Mouse (Mus musculus) liver, embryonic 12.5 days (tissue): ENCODE measurements around the gene Cul4a. TPM values are rescaled to one million over a fixed set of nuclear protein-coding genes. Genes with fewer than 3 reads are reported as not detected.

ENCODE experiments used
- ATAC-seq: fragments of 200-750 bp; cut with Nextera tagmentation; 2 replicates; pipeline ENCODE4 v1.8.0; 2017; ENCODE audit warnings: moderate number of reproducible peaks, mild to moderate bottlenecking, moderate library complexity
- H3K27ac ChIP-seq: fragments of 300-500 bp; sonication (generic); 2 replicates; pipeline ENCODE4 v1.5.1; 2016; ENCODE audit warnings: mild to moderate bottlenecking
- H3K27me3 ChIP-seq: fragments of 300-500 bp; sonication (generic); replicated peaks from 2 replicates; pipeline ENCODE4 v1.6.1; 2016; ENCODE audit warnings: mild to moderate bottlenecking, moderate library complexity
- H3K36me3 ChIP-seq: fragments of 300-500 bp; sonication (generic); 2 replicates; pipeline ENCODE4 v1.6.1; 2016; ENCODE audit warnings: mild to moderate bottlenecking, moderate library complexity
- H3K4me1 ChIP-seq: fragments of 300-500 bp; sonication (generic); 2 replicates; pipeline ENCODE4 v1.6.1; 2016
- H3K4me2 ChIP-seq: fragments of 300-500 bp; sonication (generic); 2 replicates; pipeline ENCODE4 v1.6.1; 2016; ENCODE audit warnings: mild to moderate bottlenecking, moderate library complexity
- H3K4me3 ChIP-seq: fragments of 300-500 bp; sonication (generic); 2 replicates; pipeline ENCODE4 v1.5.1; 2016; ENCODE audit warnings: mild to moderate bottlenecking, moderate library complexity
- H3K9ac ChIP-seq: fragments of 300-500 bp; sonication (generic); 2 replicates; pipeline ENCODE4 v1.6.1; 2016; ENCODE audit warnings: mild to moderate bottlenecking, moderate library complexity
- H3K9me3 ChIP-seq: fragments of 300-500 bp; sonication (generic); replicated peaks from 2 replicates; pipeline ENCODE4 v1.6.1; 2016; ENCODE audit warnings: mild to moderate bottlenecking, moderate library complexity
- WGBS: fragments of 180-500 bp; shearing (Covaris S2); methylation state at CpG from one replicate; pipeline ENCODE4 v1.1.7; 2016; ENCODE audit not compliant: insufficient replicate concordance; 5-methylcytosine and 5-hydroxymethylcytosine counted together
- polyA plus RNA-seq: library from polyadenylated mRNA; unstranded; fragments of >200 nt; fragmentation: Nextera tagmentation; extraction: Ambion mirVana; gene quantifications from 2 replicates; pipeline ENCODE4 v1.2.1, GENCODE M21; 2016

Cul4a gene
- polyA plus RNA-seq, 1 experiment from 2014 or later, result 98.2 TPM

DNA sequence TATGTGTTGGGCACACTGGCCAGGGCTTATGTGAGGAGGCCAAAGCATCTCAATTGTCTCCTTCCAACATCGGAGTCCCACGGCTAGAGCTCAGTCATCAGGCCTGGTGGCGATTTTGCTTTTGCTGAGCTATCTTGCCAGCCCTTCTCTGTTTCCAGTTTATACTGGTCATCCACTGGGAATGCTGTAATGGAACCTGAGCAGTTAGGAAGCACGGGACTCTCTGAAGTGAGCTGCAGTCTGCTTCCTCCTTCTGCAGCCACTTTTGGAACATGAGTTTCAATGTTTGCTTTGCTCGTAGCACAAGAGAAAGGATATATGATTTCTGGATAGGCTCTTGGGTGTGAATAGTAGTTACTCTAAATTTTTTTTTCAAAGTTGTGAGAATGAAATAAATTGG lies 58.9 kb downstream of the Cul4a start:
- Histone ChIP-seq H3K4me2 (peak overlapping the region; percentile 86; the same call in 1 of the 2 replicates), H3K9ac (peak overlapping the region; percentile 25; the same call in 1 of the 2 replicates), H3K36me3 (peaks cover 52% of the 10 kb centered on the region), H3K4me3 (no peak overlapping the region), H3K27me3 (no peaks in the 10 kb centered on the region), H3K4me1 (peaks cover 52% of the 10 kb centered on the region), H3K9me3 (no peaks in the 10 kb centered on the region), H3K27ac (no peak overlapping the region)
- WGBS, result 86% methylated on average over 5 of the region's 5 CpGs
- no peak for ATAC-seq

DNA sequence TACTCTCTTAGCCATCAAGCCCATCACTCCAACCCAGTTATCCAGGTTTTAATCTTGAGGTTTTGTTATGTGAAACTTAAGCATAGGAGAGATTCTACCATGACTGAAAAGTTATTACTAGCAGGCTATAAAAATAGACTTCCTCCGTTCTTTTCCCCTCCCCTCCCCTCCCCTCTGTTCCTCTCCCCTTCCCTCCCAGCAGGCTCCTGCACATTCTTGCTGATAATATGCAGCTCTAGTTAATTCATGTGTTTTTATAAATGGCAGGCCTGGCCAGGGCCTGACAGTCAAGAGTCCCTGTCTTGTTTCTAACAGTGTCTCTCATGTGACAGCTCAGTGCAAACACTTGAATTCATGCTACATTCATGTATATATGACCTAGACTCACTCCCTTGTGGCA lies 65.1 kb downstream of the Cul4a start:
- ATAC-seq, result no peak
- 33% methylated on average over 1 of the region's 1 CpGs for WGBS
- H3K36me3 ChIP-seq, result peaks cover 100% of the 10 kb centered on the region

DNA sequence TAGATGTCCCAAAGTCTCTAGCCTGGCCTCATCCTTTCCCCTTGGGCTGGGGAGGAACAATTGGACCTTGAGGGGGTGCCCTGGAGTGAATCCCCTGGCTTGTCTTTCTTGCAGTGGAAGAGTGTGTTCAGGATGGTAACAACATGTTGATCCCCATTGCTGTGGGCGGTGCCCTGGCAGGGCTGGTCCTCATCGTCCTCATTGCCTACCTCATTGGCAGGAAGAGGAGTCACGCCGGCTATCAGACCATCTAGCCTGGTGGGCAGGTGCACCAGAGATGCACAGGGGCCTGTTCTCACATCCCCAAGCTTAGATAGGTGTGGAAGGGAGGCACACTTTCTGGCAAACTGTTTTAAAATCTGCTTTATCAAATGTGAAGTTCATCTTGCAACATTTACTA lies 68.9 kb downstream of the Cul4a start:
- Histone ChIP-seq H3K9ac (no peak overlapping the region), H3K4me2 (no peak overlapping the region), H3K9me3 (no peaks in the 10 kb centered on the region), H3K36me3 (peaks cover 97% of the 10 kb centered on the region), H3K4me3 (no peak overlapping the region), H3K27me3 (no peaks in the 10 kb centered on the region), H3K27ac (no peak overlapping the region), H3K4me1 (no peaks in the 10 kb centered on the region)
- WGBS, result 79% methylated on average over 4 of the region's 4 CpGs
- no peak for ATAC-seq

More for the DNA sequence above, 65.1 kb downstream of the Cul4a start:
- Histone ChIP-seq H3K27ac (no peak overlapping the region), H3K9me3 (no peaks in the 10 kb centered on the region), H3K4me3 (no peak overlapping the region), H3K27me3 (no peaks in the 10 kb centered on the region), H3K4me2 (no peak overlapping the region), H3K9ac (no peak overlapping the region), H3K4me1 (no peaks in the 10 kb centered on the region)

DNA sequence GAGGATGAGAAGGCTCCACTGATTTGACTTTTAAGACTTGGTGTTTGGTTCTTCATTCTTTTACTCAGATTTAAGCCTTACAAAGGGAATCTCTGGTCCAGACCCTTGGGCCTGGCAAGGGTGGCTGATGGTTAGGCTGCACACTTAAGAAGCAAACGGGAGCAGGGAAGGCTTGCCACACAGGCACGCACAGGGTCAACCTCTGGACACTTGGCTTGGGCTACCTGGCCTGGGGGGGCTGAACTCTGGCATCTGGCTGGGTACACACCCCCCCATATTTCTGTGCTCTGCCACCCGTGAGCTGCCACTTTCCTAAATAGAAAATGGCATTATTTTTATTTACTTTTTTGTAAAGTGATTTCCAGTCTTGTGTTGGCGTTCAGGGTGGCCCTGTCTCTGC lies 69.4 kb downstream of the Cul4a start:
- Histone ChIP-seq H3K27ac (no peak overlapping the region), H3K9me3 (no peaks in the 10 kb centered on the region), H3K4me2 (no peak overlapping the region), H3K4me1 (0 out of 2 replicates have a peak, but pooled peaks cover 4% of the 10 kb centered on the region), H3K4me3 (no peak overlapping the region), H3K27me3 (no peaks in the 10 kb centered on the region), H3K9ac (no peak overlapping the region), H3K36me3 (peaks cover 92% of the 10 kb centered on the region)
- no peak for ATAC-seq
- WGBS, result 81% methylated on average over 4 of the region's 4 CpGs

DNA sequence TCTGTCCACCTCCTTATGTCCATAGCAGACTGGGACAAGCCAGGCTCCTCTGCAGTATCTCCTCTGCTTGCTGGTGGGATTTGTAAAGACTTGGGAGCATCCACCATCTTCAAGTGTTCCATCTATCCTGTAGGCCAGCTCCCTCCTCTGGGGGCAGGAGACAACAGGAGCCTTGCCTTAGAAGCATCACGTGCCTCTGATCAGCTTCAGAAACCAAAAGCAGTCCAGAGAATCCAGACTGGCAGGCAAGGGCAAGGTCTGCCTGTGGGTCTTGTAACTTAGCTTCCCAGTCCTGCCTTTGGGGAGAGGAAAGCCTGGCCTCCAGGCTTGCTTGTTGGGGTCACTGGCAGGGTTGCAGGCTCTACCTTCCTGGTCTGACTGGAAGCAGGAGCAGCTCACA lies 70.2 kb downstream of the Cul4a start:
- Histone ChIP-seq H3K4me1 (0 out of 2 replicates have a peak, but pooled peaks cover 6% of the 10 kb centered on the region), H3K4me3 (no peak overlapping the region), H3K9ac (no peak overlapping the region), H3K9me3 (no peaks in the 10 kb centered on the region), H3K36me3 (peaks cover 83% of the 10 kb centered on the region), H3K4me2 (no peak overlapping the region), H3K27ac (no peak overlapping the region), H3K27me3 (no peaks in the 10 kb centered on the region)
- WGBS, result 81% methylated on average over 1 of the region's 1 CpGs
- no peak for ATAC-seq

DNA sequence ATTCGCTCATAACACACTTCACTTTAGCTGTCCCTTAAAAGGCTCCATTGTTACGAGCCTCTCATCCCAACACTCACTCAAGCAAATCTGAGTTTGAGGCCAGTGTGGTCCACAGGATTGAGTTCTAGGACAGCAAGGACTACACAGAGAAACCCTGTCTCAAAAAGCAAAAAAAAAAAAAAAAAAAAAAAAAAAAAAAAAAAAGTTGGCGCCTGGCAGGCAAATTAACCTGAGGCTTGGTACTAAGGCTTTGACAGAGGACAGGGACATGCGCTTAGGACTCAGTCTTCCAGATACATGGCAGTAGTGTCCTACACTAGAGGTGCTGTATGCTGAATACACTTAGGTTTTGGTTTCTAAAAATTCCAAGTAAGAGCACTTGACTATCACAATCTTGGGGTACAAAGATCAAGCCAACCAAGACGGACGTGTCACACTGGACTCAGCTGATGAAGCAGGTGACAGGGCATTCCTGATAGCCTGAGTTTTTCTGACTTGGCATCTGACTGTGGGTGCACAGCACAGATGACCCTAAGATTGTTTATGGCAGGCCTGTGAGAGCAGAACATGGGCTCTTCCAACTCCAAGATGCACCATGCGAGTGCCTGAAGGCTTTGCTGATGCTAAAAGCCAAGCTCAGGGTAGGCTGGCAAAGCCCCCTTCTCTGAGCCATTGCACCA lies 71.9 kb downstream of the Cul4a start:
- no peaks in the 10 kb centered on the region for H3K9me3 ChIP-seq
- no peak for ATAC-seq
- H3K36me3 ChIP-seq, result peaks cover 67% of the 10 kb centered on the region
- no peak overlapping the region for H3K9ac ChIP-seq
- 87% methylated on average over 7 of the region's 7 CpGs for WGBS
- H3K4me2 ChIP-seq, result no peak overlapping the region
- H3K4me3 ChIP-seq, result no peak overlapping the region
- no peaks in the 10 kb centered on the region for H3K27me3 ChIP-seq
- no peak overlapping the region for H3K27ac ChIP-seq
- peaks cover 21% of the 10 kb centered on the region for H3K4me1 ChIP-seq

DNA sequence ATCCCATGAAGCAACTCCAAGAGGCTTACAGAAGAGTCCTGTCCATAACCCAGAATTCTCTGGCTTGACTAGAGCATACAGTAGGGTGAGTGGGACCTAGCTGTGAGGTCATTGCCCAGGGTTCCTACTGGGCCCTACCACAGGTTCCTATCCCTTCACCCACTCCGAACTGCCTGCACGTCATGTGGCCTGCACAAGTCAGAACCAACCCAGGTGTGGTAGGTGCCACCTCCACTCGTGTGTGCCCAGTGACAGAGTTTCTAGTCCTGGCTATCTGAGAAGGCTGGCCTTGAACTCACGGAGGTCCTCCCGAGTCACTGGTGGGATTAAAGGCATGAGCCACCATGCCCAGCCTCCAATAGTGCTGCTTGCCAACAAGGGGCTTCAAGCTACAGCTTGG lies 72.7 kb downstream of the Cul4a start:
- no peak overlapping the region for H3K4me2 ChIP-seq
- ATAC-seq, result no peak
- no peaks in the 10 kb centered on the region for H3K9me3 ChIP-seq
- H3K9ac ChIP-seq, result no peak overlapping the region
- H3K27me3 ChIP-seq, result no peaks in the 10 kb centered on the region
- H3K4me3 ChIP-seq, result no peak overlapping the region
- peaks cover 22% of the 10 kb centered on the region for H3K4me1 ChIP-seq
- H3K27ac ChIP-seq, result no peak overlapping the region
- H3K36me3 ChIP-seq, result peaks cover 58% of the 10 kb centered on the region
- 86% methylated on average over 5 of the region's 5 CpGs for WGBS

DNA sequence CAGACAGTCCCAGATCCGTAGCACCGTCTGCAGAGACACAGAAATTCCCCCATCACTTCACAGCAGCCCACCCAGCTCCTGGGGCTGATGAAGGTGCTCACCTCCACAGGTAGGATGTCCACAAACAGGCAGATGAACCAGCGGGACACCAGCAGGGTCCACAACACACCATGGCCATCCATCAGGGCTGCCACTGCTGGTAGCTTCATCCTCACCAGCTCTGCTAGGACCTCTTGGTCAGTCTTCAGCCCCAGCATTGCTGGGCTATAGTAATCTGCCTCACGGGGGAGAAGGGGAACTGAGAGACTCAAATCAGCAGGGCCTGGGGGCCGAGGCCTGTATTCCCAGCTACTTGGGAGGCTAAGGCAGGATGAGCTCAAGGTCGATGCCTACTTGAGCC lies 74.1 kb downstream of the Cul4a start:
- H3K9ac ChIP-seq, result no peak overlapping the region
- H3K36me3 ChIP-seq, result peaks cover 49% of the 10 kb centered on the region
- WGBS, result 64% methylated on average over 6 of the region's 6 CpGs
- no peak overlapping the region for H3K4me2 ChIP-seq
- no peak overlapping the region for H3K27ac ChIP-seq
- ATAC-seq, result no peak
- H3K4me1 ChIP-seq, result peaks cover 22% of the 10 kb centered on the region
- H3K27me3 ChIP-seq, result no peaks in the 10 kb centered on the region
- no peak overlapping the region for H3K4me3 ChIP-seq
- H3K9me3 ChIP-seq, result no peaks in the 10 kb centered on the region

DNA sequence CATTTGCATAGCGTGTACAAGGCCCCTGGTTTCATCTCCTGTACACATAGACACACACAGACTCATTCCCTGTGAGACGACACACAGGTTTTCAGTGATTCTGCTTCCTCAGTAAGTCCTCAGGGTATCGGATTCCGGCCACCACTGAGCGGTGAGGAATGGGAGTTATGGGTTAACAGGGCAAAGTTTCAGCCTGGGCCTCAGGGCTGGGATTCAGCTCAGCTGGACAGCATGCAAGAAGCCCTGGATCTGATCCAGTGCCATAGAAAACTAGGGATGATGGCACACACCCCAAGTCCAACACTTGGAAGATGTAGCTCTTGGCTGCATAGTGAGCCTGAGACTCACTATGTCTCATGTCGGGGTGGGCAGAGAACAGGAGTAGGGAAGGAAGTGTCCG lies 74.5 kb downstream of the Cul4a start:
- Histone ChIP-seq H3K36me3 (peaks cover 49% of the 10 kb centered on the region), H3K27ac (no peak overlapping the region)
- 67% methylated on average over 7 of the region's 7 CpGs for WGBS

DNA sequence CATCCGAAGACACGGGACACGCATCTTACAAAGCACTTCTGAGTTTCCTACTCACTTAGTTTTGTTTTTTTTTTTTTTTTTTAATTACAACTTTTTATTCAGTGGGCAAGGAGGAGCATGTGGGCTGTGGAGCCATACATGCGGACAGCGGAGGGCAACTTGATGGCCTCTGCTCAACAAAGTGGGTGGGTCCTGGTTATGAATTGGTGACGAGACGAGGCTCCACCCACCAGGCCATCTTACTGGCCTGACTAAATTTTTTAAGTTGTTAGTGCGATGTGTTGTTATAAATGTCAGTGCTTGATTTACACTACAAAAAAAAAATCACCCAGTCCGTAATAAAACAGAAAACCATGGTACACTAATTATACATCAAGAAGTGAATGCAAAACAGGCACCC lies 75.0 kb downstream of the Cul4a start:
- Histone ChIP-seq H3K4me2 (no peak overlapping the region), H3K36me3 (peaks cover 49% of the 10 kb centered on the region), H3K27ac (no peak overlapping the region), H3K9ac (no peak overlapping the region), H3K27me3 (no peaks in the 10 kb centered on the region), H3K9me3 (no peaks in the 10 kb centered on the region), H3K4me3 (no peak overlapping the region), H3K4me1 (peaks cover 22% of the 10 kb centered on the region)
- no peak for ATAC-seq
- 63% methylated on average over 9 of the region's 9 CpGs for WGBS

More for the DNA sequence above, 74.5 kb downstream of the Cul4a start:
- H3K4me1 ChIP-seq, result peaks cover 22% of the 10 kb centered on the region
- H3K9ac ChIP-seq, result no peak overlapping the region
- H3K4me2 ChIP-seq, result no peak overlapping the region
- no peak for ATAC-seq
- no peaks in the 10 kb centered on the region for H3K27me3 ChIP-seq
- no peak overlapping the region for H3K4me3 ChIP-seq
- H3K9me3 ChIP-seq, result no peaks in the 10 kb centered on the region

DNA sequence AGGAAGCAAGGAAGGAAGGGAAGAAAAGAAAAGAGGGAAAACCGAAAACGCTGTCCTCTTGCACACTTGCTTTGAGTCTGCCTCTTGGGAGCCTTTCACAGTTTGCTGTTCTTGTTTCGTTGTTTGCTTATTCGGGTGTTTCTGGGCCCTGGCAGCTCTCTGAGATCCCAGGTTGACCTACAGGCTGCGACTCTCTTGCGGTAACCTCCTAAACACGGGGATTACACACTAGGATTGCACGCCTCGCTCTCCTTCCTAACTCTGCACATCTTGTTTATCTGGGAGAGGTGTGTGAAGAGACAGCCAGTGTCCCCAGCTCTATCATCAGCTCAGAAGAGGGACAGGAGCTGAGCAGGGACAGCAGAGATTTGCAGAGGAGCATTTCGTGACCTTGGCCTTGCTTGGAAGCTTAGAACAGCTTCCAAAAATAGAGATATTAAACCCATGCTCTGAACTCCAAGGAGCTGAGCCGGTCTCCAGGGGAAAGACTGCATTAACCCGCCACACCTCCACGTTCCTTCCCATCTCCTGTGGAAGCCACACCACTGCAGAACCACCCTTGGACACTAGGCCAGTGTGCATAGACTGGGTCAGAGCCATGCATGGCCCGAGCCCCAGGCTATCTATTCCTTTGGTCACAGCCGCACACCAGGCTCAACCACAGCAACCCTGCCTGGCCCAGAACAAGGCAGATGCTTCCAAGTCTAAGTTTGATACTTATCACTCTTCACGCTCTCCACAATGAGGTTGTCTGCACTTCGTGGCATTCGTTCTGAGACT lies 75.7 kb downstream of the Cul4a start:
- no peak; the same call in 1 of the 2 replicates for ATAC-seq
- H3K27ac ChIP-seq, result no peak overlapping the region
- H3K9me3 ChIP-seq, result no peaks in the 10 kb centered on the region
- H3K9ac ChIP-seq, result no peak overlapping the region
- H3K36me3 ChIP-seq, result peaks cover 44% of the 10 kb centered on the region
- H3K4me2 ChIP-seq, result no peak overlapping the region
- H3K4me1 ChIP-seq, result peaks cover 22% of the 10 kb centered on the region
- no peaks in the 10 kb centered on the region for H3K27me3 ChIP-seq
- WGBS, result 62% methylated on average over 18 of the region's 18 CpGs
- H3K4me3 ChIP-seq, result no peak overlapping the region

DNA sequence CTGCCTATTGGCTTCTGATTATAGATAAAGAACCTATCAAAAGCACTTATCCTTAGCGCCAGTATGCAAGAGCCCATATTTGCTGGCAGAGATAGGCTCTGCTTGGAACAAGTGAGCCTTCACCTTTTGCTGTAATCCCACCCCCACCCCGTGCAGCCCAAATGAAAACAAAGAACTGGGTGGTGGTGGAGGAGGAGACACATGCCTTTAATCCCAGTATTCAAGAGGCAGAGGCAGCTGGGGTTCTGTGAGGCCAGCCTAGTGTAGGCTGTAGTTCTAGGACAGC lies 76.2 kb downstream of the Cul4a start:
- Histone ChIP-seq H3K4me1 (peaks cover 22% of the 10 kb centered on the region), H3K9ac (no peak overlapping the region), H3K36me3 (peaks cover 38% of the 10 kb centered on the region), H3K9me3 (no peaks in the 10 kb centered on the region), H3K27me3 (no peaks in the 10 kb centered on the region), H3K4me2 (no peak overlapping the region), H3K27ac (no peak overlapping the region), H3K4me3 (no peak overlapping the region)
- ATAC-seq, result peak; percentile 50
- 28% methylated on average over 2 of the region's 2 CpGs for WGBS
